Mouse (Mus musculus) stomach, embryonic 15.5 days (tissue): ENCODE measurements around the gene Mpzl2. TPM values are rescaled to one million over a fixed set of nuclear protein-coding genes. Genes with fewer than 3 reads are reported as not detected.
A peak's percentile ranks its signal among the peaks of the same experiment; 100 is the strongest.

Source experiments
- ATAC-seq: fragments of 200-750 bp; cut with Nextera tagmentation; 2 replicates; pipeline ENCODE4 v1.8.0; 2017; ENCODE audit warnings: low read depth, moderate number of reproducible peaks, moderate TSS enrichment; ENCODE audit not compliant: insufficient read depth, low FRiP score
- H3K27ac ChIP-seq: fragments of 300-500 bp; sonication (generic); 2 replicates; pipeline ENCODE4 v1.5.1; 2015; ENCODE audit warnings: mild to moderate bottlenecking, inconsistent platforms
- H3K27me3 ChIP-seq: fragments of 300-500 bp; sonication (generic); replicated peaks from 2 replicates; pipeline ENCODE4 v1.6.1; 2015; ENCODE audit warnings: inconsistent platforms
- H3K36me3 ChIP-seq: fragments of 300-500 bp; sonication (generic); 2 replicates; pipeline ENCODE4 v1.6.1; 2015; ENCODE audit warnings: inconsistent platforms
- H3K4me1 ChIP-seq: fragments of 300-500 bp; sonication (generic); 2 replicates; pipeline ENCODE4 v1.6.1; 2015; ENCODE audit warnings: inconsistent platforms
- H3K4me2 ChIP-seq: fragments of 300-500 bp; sonication (generic); 2 replicates; pipeline ENCODE4 v1.6.1; 2015; ENCODE audit warnings: mild to moderate bottlenecking, inconsistent platforms
- H3K4me3 ChIP-seq: fragments of 300-500 bp; sonication (generic); replicated peaks from 2 replicates; pipeline ENCODE4 v1.5.1; 2015; ENCODE audit warnings: inconsistent platforms
- H3K9ac ChIP-seq: fragments of 300-500 bp; sonication (generic); 2 replicates; pipeline ENCODE4 v1.6.1; 2015; ENCODE audit warnings: inconsistent platforms
- H3K9me3 ChIP-seq: fragments of 300-500 bp; sonication (generic); 2 replicates; pipeline ENCODE4 v1.6.1; 2016; ENCODE audit warnings: inconsistent platforms
- WGBS: fragments of 180-500 bp; shearing (Covaris S2); methylation state at CpG from one replicate; pipeline ENCODE4 v1.1.7; 2015; 5-methylcytosine and 5-hydroxymethylcytosine counted together
- polyA plus RNA-seq: library from polyadenylated mRNA; unstranded; fragments of >200 nt; fragmentation: Nextera tagmentation; extraction: Ambion mirVana; gene quantifications from 2 replicates; pipeline ENCODE4 v1.2.1, GENCODE M21; 2015

Gene Mpzl2
- 31.4 and 32.8 TPM in 2 replicates for polyA plus RNA-seq

DNA sequence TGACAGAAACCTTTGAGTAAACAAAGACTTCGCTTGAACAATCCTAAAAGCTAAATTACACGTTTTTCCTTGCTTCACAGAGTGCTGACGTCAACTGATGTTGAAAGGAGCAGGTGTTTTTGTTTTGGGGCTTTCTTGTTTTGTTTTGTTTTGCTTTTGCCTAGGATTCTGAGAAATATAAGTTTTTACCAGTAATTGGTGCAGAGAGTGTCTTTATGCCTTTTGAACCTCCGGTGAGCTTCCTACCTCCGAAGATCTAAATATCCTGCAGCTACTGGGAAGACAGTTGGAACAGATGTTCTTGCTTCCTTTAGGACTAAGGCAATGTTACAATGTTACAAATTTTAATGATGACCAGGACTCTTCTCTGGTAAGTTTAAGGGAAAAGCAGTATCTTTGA is at the start of gene Mpzl2:
Gene Mpzl2, plus strand, starts transcription at position 301 of the 400 bp plus-strand sequence.
- WGBS = 52% methylated on average over 5 of the region's 5 CpGs
- Histone ChIP-seq H3K4me2 (peak within 1 kb of the TSS; percentile 42), H3K36me3 (no peaks in the 10 kb centered on the region), H3K27me3 (peaks cover 23% of the 10 kb centered on the region), H3K9me3 (no peaks in the 10 kb centered on the region), H3K27ac (peak within 1 kb of the TSS; percentile 40), H3K4me1 (peaks cover 9% of the 10 kb centered on the region; the same call in 1 of the 2 replicates), H3K9ac (no peak within 1 kb of the TSS), H3K4me3 (no peak within 1 kb of the TSS)
- ATAC-seq = no peak

DNA sequence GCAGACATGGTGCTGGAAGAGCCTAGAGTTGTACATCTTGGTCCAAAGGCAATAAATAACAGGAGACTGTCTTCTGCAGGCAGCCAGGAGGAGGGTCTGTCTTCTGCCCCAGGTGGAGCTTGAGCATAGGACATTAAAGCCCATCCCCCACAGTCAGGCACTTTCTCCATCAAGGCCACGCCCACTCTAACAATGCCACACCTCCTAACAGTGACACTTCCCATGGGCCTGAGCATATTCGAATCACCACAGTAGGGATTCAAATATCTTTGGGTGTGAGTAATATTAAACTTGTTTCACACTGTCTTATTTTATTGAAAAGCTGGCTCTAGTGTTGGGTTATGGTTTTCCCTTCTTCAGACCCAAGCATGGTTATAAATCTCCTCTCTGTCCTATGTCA is 47.8 kb upstream of the Mpzl2 start:
- no peaks in the 10 kb centered on the region for H3K27me3 ChIP-seq
- no peak overlapping the region for H3K4me2 ChIP-seq
- no peak for ATAC-seq
- H3K9ac ChIP-seq = no peak overlapping the region
- no peaks in the 10 kb centered on the region for H3K4me1 ChIP-seq
- H3K4me3 ChIP-seq = no peak overlapping the region
- H3K36me3 ChIP-seq = no peaks in the 10 kb centered on the region
- H3K27ac ChIP-seq = no peak overlapping the region
- no peaks in the 10 kb centered on the region for H3K9me3 ChIP-seq
- 75% methylated on average over 2 of the region's 2 CpGs for WGBS

DNA sequence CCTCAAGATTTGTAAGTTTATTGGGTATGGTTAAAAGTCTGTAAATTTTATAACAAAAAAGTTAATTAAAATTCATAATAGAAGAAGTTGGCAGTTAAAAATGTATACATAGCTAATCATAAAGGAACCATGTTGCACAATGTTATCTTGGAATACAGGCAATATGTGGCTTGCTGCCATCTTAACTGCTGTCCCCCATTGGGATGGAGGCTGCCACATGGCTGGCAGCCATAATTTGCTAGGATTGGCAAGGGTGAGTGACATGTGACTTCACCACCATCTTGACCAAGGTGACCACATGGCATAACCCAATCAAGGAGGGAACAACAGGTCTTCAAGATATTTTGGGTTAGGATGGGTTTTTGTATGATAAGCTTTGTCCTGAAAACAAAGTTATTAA is 47.3 kb upstream of the Mpzl2 start:
- no peak overlapping the region for H3K9ac ChIP-seq
- H3K4me3 ChIP-seq = no peak overlapping the region
- no peaks in the 10 kb centered on the region for H3K4me1 ChIP-seq
- ATAC-seq = no peak
- no peaks in the 10 kb centered on the region for H3K27me3 ChIP-seq
- no peaks in the 10 kb centered on the region for H3K36me3 ChIP-seq
- no peak overlapping the region for H3K4me2 ChIP-seq
- H3K27ac ChIP-seq = no peak overlapping the region
- no peaks in the 10 kb centered on the region for H3K9me3 ChIP-seq

DNA sequence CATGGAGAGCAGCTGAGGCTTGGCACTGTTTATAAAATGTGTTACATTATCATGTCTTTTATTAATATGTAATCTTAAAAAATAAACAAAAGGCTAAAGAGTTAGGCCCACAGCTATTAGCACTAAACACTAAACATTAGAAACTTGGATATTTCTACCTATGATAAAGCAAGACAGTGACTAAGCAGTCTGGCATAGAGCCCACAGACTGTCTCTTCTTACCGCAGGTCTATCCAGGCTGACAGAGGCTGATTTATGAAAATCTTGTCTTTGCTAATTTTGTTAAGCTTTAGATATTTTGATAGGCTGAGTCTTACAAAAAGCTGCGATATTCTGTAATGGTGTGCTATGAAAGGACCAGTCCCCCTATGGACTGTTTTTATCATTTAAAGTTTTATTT is 46.3 kb upstream of the Mpzl2 start:
- H3K9ac ChIP-seq = no peak overlapping the region
- no peaks in the 10 kb centered on the region for H3K27me3 ChIP-seq
- H3K4me3 ChIP-seq = no peak overlapping the region
- ATAC-seq = no peak
- no peaks in the 10 kb centered on the region for H3K36me3 ChIP-seq
- no peak overlapping the region for H3K4me2 ChIP-seq
- no peak overlapping the region for H3K27ac ChIP-seq
- no peaks in the 10 kb centered on the region for H3K9me3 ChIP-seq
- 64% methylated on average over 2 of the region's 2 CpGs for WGBS
- no peaks in the 10 kb centered on the region for H3K4me1 ChIP-seq

DNA sequence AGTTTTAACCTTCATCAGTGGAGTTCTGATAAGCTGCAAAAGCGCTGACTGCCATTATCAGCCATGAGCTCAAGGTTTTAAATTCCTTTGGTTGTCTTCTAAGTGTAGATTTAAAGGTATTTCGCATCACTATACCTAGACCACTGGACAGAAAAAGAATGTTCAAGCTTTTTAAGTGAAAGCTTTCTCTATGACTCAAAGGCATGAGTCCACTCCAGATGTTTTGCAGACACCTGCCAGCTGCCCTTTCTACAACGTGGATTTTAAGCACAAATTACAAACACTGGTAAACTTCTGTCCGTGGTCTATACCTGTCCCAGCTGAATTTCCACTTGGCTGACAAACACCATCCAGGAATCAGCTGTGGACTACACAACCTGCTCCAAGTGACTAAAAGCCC is 44.6 kb upstream of the Mpzl2 start:
- Histone ChIP-seq H3K27me3 (no peaks in the 10 kb centered on the region), H3K27ac (no peak overlapping the region), H3K36me3 (no peaks in the 10 kb centered on the region), H3K4me2 (no peak overlapping the region), H3K4me3 (no peak overlapping the region), H3K9ac (no peak overlapping the region), H3K4me1 (no peaks in the 10 kb centered on the region), H3K9me3 (no peaks in the 10 kb centered on the region)
- ATAC-seq = no peak
- WGBS = 59% methylated on average over 4 of the region's 4 CpGs

DNA sequence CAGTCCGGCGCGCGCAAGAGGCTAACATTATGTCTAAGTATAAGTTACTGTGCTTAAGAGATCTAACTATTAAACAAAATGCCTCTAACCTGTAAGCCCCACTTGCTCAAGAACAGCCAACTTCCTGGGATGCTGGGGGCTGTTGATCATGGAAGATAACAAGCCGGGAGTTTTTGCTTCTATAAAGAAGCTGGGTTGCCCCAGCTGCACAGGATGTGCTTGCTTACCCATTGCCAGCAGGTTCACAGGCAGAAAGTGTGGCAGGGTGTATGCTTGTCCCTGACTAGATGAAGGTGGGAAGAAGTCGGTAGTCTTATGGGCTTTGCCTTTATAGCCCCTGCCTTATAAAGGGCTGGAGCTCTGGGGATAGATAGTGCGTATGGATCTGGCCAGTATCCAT is 43.0 kb upstream of the Mpzl2 start:
- H3K4me1 ChIP-seq = no peaks in the 10 kb centered on the region
- WGBS = 92% methylated on average over 7 of the region's 7 CpGs
- ATAC-seq = no peak
- no peak overlapping the region for H3K4me2 ChIP-seq
- H3K36me3 ChIP-seq = no peaks in the 10 kb centered on the region
- H3K9ac ChIP-seq = no peak overlapping the region
- no peak overlapping the region for H3K27ac ChIP-seq
- H3K27me3 ChIP-seq = no peaks in the 10 kb centered on the region
- H3K9me3 ChIP-seq = no peaks in the 10 kb centered on the region
- H3K4me3 ChIP-seq = no peak overlapping the region

DNA sequence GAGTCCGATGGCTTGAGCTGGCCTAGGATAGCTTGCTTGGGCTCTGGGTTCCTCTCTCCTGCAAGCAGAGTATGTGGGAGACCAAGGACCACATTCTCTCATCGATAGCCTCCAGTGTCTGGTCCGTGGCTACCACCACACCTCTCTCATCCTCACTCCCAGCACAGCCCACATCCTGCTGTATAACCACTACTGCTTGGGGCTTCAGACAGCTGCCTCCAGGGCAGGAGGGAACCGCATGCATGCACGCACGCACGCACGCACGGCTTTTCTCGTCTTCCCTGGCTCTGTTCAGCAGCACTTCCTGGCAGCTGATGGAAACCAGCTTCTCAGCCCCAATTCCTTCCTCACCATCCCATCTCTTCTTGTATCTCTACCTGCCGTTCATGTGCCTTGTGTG is 41.5 kb upstream of the Mpzl2 start:
- ATAC-seq = no peak
- no peaks in the 10 kb centered on the region for H3K36me3 ChIP-seq
- no peak overlapping the region for H3K9ac ChIP-seq
- no peak overlapping the region for H3K27ac ChIP-seq
- no peak overlapping the region for H3K4me3 ChIP-seq
- 72% methylated on average over 11 of the region's 11 CpGs for WGBS
- H3K9me3 ChIP-seq = no peaks in the 10 kb centered on the region
- no peaks in the 10 kb centered on the region for H3K4me1 ChIP-seq
- H3K4me2 ChIP-seq = no peak overlapping the region
- H3K27me3 ChIP-seq = no peaks in the 10 kb centered on the region

DNA sequence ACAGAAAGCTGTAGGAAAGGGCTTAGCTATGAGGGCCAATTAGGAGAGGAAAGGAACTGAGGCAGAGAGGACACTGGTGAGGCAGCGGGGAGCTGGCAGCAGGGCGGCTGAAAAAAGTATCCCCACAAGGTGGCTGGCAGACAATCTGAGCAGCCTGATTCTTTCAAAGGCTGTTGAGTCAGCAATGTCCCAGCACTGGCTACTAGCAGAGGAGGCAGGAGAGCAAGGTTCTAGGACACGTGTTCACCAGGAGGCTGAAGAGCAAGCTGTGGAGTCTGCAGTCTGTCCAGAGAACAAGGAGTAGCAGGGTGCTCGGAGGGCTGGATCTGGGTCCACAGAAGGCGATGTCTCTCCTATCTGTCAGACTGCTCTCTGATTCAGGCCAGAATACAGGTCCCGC is 40.4 kb upstream of the Mpzl2 start:
- ATAC-seq = no peak

DNA sequence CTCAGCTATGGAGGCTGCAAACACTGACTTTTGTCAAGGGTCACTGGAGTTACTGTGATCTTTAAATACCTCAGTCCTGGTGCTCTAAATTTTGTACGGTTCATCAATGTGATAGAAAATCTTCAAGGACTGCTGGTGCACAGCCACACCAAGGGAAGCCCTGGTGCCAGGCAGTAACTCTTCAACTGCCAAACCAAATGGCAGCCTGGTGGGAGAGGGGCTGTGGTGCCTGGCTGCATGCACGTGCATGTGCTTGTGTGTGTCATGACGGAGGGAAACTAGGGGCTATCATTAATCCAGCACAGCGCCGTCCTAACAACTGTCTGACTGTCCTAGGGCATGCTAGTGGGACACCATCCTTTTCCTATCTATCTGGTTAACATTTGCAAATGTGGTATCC is 39.8 kb upstream of the Mpzl2 start:
- no peak for ATAC-seq
- H3K4me3 ChIP-seq = no peak overlapping the region
- no peaks in the 10 kb centered on the region for H3K27me3 ChIP-seq
- no peaks in the 10 kb centered on the region for H3K36me3 ChIP-seq
- H3K9ac ChIP-seq = no peak overlapping the region
- no peak overlapping the region for H3K4me2 ChIP-seq
- H3K27ac ChIP-seq = no peak overlapping the region
- no peaks in the 10 kb centered on the region for H3K9me3 ChIP-seq
- H3K4me1 ChIP-seq = no peaks in the 10 kb centered on the region
- 72% methylated on average over 5 of the region's 5 CpGs for WGBS

More for the DNA sequence above, 40.4 kb upstream of the Mpzl2 start:
- Histone ChIP-seq H3K27me3 (no peaks in the 10 kb centered on the region), H3K9ac (no peak overlapping the region), H3K4me1 (no peaks in the 10 kb centered on the region), H3K4me2 (no peak overlapping the region), H3K9me3 (no peaks in the 10 kb centered on the region), H3K4me3 (no peak overlapping the region), H3K27ac (no peak overlapping the region), H3K36me3 (no peaks in the 10 kb centered on the region)
- 59% methylated on average over 6 of the region's 6 CpGs for WGBS

DNA sequence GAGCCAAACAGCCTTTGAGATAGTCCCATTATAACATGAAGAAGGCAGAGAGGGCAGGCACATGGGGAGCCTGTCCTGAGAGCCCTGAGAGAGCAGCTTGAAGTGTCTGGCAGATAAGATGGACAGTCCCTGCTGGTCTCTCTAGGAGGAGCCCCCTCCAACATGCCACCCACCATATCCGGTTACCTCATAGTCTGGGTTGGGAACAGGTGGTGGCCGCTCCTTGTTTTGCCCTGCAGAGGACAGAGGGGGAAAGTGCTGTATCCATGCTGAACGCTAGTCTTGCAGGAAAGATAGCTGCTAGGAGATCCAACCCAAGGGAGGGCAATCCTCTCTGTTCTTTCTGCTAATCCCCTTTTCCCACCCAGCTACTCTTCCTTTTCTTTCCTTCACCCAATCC is 39.4 kb upstream of the Mpzl2 start:
- H3K27me3 ChIP-seq = no peaks in the 10 kb centered on the region
- H3K9me3 ChIP-seq = no peaks in the 10 kb centered on the region
- no peak overlapping the region for H3K27ac ChIP-seq
- no peak for ATAC-seq
- 67% methylated on average over 3 of the region's 3 CpGs for WGBS
- H3K4me1 ChIP-seq = no peaks in the 10 kb centered on the region
- H3K4me2 ChIP-seq = no peak overlapping the region
- no peak overlapping the region for H3K4me3 ChIP-seq
- H3K36me3 ChIP-seq = no peaks in the 10 kb centered on the region
- H3K9ac ChIP-seq = no peak overlapping the region

DNA sequence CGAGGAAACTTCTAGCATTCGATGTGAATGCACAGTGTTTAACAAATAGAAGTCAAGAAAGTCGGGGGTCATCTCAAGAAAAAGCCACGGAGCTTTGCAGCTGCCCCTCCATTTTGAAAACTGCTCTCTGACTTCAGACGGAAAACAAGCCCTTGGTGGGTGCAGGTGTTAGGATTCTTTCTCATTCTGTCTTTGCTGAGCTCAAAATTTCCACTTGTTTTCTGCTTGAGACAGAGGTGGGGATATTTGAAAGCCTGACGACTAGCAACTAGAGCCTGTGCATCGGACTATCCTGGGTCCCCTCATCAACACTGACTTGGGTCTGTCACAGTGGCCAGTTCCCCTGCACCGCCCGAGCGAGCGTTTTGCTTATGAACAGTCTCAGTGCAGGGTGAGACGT is 32.2 kb upstream of the Mpzl2 start:
- Histone ChIP-seq H3K27ac (no peak overlapping the region), H3K4me1 (no peaks in the 10 kb centered on the region), H3K9me3 (no peaks in the 10 kb centered on the region), H3K9ac (no peak overlapping the region), H3K27me3 (no peaks in the 10 kb centered on the region), H3K36me3 (no peaks in the 10 kb centered on the region), H3K4me3 (no peak overlapping the region), H3K4me2 (no peak overlapping the region)
- no peak for ATAC-seq
- 64% methylated on average over 12 of the region's 12 CpGs for WGBS

DNA sequence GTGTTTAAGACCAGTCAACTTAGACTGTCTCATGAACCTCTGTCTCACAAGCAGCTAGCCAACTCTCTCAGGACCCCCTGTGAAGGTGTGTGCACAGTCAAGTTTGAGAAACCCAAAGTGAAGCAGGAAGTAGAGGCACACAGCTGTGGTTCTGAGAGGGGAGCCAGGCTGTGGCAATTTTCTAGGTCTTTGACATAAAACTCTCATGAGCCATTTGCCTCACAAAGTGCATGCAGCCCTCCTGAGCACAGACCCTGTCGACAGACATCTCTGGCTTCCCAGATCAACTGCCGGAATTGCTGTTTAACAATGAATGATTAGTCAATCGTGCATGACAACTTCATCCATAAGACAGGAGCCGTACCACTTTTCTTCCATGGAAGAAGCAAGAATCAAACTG is 31.3 kb upstream of the Mpzl2 start:
- H3K27me3 ChIP-seq = no peaks in the 10 kb centered on the region
- 79% methylated on average over 4 of the region's 4 CpGs for WGBS
- no peaks in the 10 kb centered on the region for H3K36me3 ChIP-seq
- no peak overlapping the region for H3K9ac ChIP-seq
- no peak overlapping the region for H3K27ac ChIP-seq
- no peaks in the 10 kb centered on the region for H3K9me3 ChIP-seq
- H3K4me1 ChIP-seq = no peaks in the 10 kb centered on the region
- H3K4me2 ChIP-seq = no peak overlapping the region
- no peak for ATAC-seq
- H3K4me3 ChIP-seq = no peak overlapping the region
